ENCODE assay signal across 31 mouse cellular contexts in the genomic region with DNA sequence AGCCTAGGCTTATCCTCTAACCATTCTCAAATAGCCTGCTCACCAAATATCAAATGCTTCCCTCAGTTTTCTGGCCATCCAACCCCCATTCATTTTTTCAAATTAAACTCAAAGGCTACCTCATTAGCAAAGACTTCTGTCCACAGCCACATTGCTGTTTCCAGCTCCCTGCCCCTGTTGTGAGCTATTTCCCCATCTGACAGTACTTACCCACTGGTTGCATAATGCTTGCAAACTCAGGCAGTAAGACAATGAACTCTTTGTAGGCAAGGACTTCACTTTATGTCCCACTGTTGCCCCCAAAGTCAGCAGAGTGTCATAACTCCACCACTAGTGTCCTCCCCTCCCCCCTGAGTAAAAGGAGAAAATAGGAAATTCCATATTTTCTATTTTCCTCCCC.
DNase-seq lines count a peak whose midpoint lies in the region; TF ChIP-seq lines count a peak whose summit lies in the region.
"Had no signal": no experiment of that assay in that cellular context is flagged by ENCODE, and none has a peak within 500 bp of the region (broad histone marks: within the 10 kb centered on the region; RNA-seq: fewer than 3 reads in every experiment).

No protein-coding gene starts in this region.

- TF ChIP-seq POLR2A in myocyte (IDR thresholded peaks at IDR 0.05; ENCODE audit: insufficient read length, low read depth) = no peak

- no peaks in the 10 kb centered on the region for H3K36me3 ChIP-seq in myocyte (ENCODE audit: control insufficient read depth, insufficient read depth)
- H3K36me3 ChIP-seq: embryonic facial prominence, embryonic 15.5 days; heart, embryonic 10.5 days; heart, embryonic 15.5 days; hindbrain, embryonic 13.5 days; limb, embryonic 15.5 days; liver, embryonic 13.5 days; neural tube, embryonic 15.5 days had no signal

- H3K27me3 ChIP-seq in myocyte (ENCODE audit: control insufficient read depth, insufficient read depth, insufficient read length) = no peaks in the 10 kb centered on the region
- H3K27me3 ChIP-seq: embryonic facial prominence, embryonic 15.5 days; forebrain, embryonic 13.5 days; heart, embryonic 15.5 days; hindbrain, embryonic 13.5 days; limb, embryonic 15.5 days; liver, embryonic 13.5 days; neural tube, embryonic 15.5 days had no signal

- DNase-seq in embryo, embryonic 11 days = peak; percentile 23
- no peak for DNase-seq in embryo, embryonic 9.5 days (ENCODE audit: extremely low spot score)
- peak; percentile 9 for DNase-seq in layer of hippocampus, adult 11-12 months (ENCODE audit: low spot score)
- DNase-seq in layer of hippocampus, adult 18-20 months (ENCODE audit: low spot score in 2 of 2) = no peak
- DNase-seq in adipocyte (ENCODE audit: low spot score) = peak; percentile 30
- DNase-seq in right cerebral cortex, adult 18-20 months = no peak
- no peak for DNase-seq in thymus, postnatal 0 days (ENCODE audit: low spot score)
- DNase-seq: adrenal gland, adult 2 months; adrenal gland, postnatal 36 days; cerebellum, adult 2 months; cerebellum, postnatal 14 days; gastrocnemius, postnatal 14 days; heart, postnatal 36 days; kidney, adult 9 months; kidney, postnatal 10 days; left cerebral cortex, postnatal 4 days; liver, embryonic 13.5 days; lung, adult 2 months; lung, postnatal 14 days; right cerebral cortex, postnatal 4 days; thymus, adult 18-20 months; thymus, postnatal 36 days had no signal

- H3K79me2 ChIP-seq in myocyte (ENCODE audit: control insufficient read depth, insufficient read depth) = no peaks in the 10 kb centered on the region

- H3K4me3 ChIP-seq in myocyte = no peak overlapping the region
- H3K4me3 ChIP-seq: embryonic facial prominence, embryonic 15.5 days; forebrain, embryonic 13.5 days; heart, embryonic 10.5 days; heart, embryonic 15.5 days; hindbrain, embryonic 13.5 days; limb, embryonic 15.5 days; liver, embryonic 13.5 days; neural tube, embryonic 15.5 days had no signal

- H3K4me2 ChIP-seq in myocyte (ENCODE audit: low read depth) = no peak overlapping the region
- H3K4me2 ChIP-seq: embryonic facial prominence, embryonic 15.5 days; forebrain, embryonic 13.5 days; heart, embryonic 15.5 days; hindbrain, embryonic 13.5 days; limb, embryonic 15.5 days; liver, embryonic 13.5 days; midbrain, embryonic 11.5 days; neural tube, embryonic 15.5 days had no signal

- no peak overlapping the region for H3ac ChIP-seq in myocyte (ENCODE audit: control insufficient read depth, insufficient read length)

TF ChIP-seq in myocyte, 11 proteins besides CTCF, POLR2A, EP300 and RAD21:
- TF ChIP-seq CEBPB (IDR thresholded peaks at IDR 0.05; ENCODE audit: insufficient read depth, poor library complexity, severe bottlenecking) (peak; percentile 64; the same call in 1 of the 2 replicates), TCF12 (IDR thresholded peaks at IDR 0.05; ENCODE audit: insufficient read depth, poor library complexity, severe bottlenecking) (no peak), REST (IDR thresholded peaks at IDR 0.05; ENCODE audit: insufficient read depth, insufficient read length) (no peak)

Comparison
In these comparisons a context has a peak if more than half of its experiments do, and no peak if none do; other contexts are left out.
1. DNase-seq: peak in embryo, embryonic 11 days (single experiment), layer of hippocampus, adult 11-12 months (single experiment) and adipocyte (single experiment); none in embryo, embryonic 9.5 days (single experiment), layer of hippocampus, adult 18-20 months (0 of 2), right cerebral cortex, adult 18-20 months (single experiment) and thymus, postnatal 0 days (single experiment).